Mouse (Mus musculus) left cerebral cortex, postnatal 4 days (tissue): ENCODE measurements at regions not wholly inside any gene's neighbourhood (a gene's known extent, or its start where the extent isn't known, plus 50 kb on each side); places are given as distances from the start of the nearest gene placed in this dataset.

Experiments
- DNase-seq: peaks from one replicate; pipeline ENCODE4 v3.0.0-alpha.2; 2022
- intact Hi-C: fragments of 180-260 bp; cut with DNase I; formaldehyde crosslinking; loops from one replicate; pipeline ENCODE4 v1.15.1; 2025

DNA sequence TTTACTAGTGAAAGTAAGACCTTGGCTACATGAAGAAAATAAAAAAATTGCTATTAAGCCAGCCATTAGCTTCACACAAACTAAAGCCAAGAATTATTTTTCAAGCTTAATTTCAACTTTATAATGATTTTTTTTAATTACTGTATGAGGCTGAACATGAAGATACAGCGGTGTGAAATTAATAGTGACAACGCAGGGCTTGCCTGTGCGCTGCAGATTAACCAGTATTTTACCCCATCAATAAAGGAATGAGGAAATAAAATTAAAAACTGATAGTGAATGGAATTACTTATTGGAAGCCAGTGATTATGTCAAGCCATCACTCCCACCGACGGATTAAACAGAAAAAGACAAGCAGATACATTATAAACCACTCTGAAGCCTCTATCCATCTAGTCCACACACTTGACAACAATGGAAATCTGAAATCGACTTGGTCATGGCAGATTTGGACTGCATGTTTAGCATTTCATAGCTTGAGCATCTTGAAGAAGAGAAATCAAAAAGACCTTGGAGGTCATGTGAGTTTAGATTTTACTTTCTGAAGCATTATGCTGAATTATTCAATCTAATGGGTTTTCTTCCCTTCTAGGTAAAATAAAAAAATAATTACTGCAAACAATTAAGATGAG lies 324.2 kb downstream of the Btg1 start:
- no peak for DNase-seq
- intact Hi-C loops = no loop called here

GRCm38 (mm10) chr10:96944229-96944628 lies 327.4 kb downstream of the Btg1 start:
- no peak for DNase-seq
- intact Hi-C loops = no loop called here

DNA sequence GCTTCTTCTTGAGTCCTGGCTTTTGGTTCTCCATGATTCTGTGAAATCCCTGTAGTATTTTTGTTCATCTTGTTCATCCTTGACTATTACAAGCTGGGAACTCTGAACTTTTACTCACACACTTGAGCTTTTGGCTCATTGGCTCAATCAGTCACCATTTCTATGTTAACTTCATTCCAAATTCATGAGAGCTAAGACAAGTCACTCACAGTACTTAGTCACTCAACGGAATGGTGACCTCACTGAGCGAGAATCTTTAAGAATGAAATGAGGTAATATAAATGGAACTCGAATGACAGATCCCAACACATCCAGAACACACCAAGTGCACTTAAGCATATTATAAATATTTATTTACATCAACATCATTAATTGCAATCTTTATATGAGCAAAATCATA lies 331.2 kb downstream of the Btg1 start:
- intact Hi-C loops = no loop called here
- DNase-seq = no peak

GRCm38 (mm10) chr10:96948871-96949270 lies 332.1 kb downstream of the Btg1 start:
- no peak for DNase-seq
- intact Hi-C loops = no loop called here

GRCm38 (mm10) chr10:96955036-96955775 lies 338.4 kb downstream of the Btg1 start:
- peak; percentile 1 for DNase-seq
- intact Hi-C loops = loop anchor here (10.0 kb wide), 1 partner anchor 360 kb away; no protein-coding TSS in a partner anchor

DNA sequence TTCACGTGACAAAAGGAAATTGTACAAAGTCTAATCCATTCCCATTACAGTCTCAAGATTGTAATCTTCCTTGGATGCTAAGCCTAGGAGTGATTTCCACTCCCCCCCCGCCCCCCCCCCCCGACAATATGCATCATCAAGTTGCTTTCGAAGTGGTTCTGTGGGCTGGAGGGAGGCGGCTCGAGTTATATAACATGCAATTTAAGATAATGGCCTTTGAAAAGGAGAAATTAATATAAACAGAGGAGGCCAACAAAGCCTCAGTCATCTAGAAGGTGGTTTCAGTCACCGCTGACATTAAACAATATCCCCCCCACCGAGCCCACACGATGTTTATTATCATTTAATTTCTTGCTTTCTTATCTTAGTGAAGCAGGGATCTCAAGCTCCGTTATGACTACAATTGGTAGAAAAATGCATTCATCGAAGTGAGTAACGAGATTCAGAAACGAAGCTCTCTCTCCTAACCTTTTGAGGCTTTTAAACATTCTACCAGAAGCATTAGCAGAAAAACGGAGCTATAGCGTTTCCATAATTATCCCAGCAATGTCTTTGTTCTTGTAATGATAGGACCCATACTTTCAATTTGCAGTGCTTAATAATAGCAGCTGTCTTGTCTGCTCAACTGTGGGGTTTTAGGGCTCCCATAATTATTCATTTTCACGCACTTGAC lies 339.1 kb downstream of the Btg1 start:
- no peak for DNase-seq
- intact Hi-C loops = loop anchor here (10.0 kb wide), 1 partner anchor 359 kb away; no protein-coding TSS in a partner anchor

GRCm38 (mm10) chr10:96956449-96956834 lies 339.6 kb downstream of the Btg1 start:
- intact Hi-C loops = loop anchor here (10.0 kb wide), 1 partner anchor 358 kb away; no protein-coding TSS in a partner anchor
- DNase-seq = no peak

DNA sequence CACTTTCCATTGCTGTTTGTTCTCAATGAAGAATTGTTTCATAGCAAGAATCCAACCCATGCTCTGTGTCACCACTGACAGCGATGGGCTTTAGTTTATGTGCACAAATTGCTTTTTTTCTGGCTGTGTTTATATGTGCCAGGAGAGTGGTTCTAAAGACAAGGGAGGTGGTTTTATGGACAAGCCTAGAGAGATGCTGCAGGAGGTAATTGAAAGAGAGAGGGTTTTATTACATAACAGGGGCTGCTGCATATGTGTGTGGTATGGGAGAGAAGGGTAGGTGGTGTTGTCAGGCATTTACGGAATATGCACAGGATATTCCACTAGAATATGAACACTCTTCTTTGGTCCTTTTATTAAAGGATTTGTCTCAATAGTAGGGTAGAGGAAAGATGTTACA lies 340.2 kb downstream of the Btg1 start:
- intact Hi-C loops = loop anchor here (10.0 kb wide), 1 partner anchor 358 kb away; no protein-coding TSS in a partner anchor
- DNase-seq = no peak

DNA sequence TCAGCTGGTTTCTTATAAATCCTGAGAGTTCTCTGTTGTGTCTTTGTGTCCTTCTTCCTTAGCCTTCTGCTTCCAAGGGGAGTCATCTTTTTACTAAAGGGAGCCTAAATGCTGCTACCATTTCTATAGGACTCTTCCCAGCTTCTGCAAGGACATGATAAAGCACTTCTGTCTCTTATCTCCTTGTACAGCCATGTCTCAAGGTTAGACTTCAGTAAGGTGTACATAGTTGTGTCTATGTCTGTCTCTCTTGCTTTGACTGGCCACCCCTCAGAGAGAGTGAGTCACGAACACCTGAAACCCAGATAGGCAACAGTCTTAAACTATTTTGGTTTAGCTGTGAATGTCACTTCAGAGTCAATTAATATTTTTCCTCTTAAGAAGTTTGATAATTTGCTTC lies 353.0 kb downstream of the Btg1 start:
- DNase-seq = no peak
- intact Hi-C loops = no loop called here

DNA sequence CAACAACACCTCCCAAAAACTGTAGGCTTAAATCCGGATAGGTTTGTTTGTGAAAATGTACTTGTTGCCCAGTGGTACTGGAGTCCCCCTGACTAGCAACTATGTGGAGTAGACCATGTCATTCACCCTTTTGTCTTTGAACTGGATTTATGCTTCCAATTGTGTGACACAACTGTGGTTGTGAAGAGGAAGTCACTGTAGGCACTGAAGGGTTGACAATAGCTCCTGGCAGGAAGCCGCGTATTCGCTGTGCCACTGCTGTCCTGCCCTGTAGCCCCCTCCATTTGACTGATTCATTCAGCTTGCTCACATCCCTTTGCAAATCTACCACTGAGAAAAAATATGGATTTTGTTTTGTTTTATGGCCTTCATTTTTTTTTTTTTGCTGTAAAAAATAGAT lies 353.9 kb downstream of the Btg1 start:
- DNase-seq = peak; percentile 21
- intact Hi-C loops = no loop called here

DNA sequence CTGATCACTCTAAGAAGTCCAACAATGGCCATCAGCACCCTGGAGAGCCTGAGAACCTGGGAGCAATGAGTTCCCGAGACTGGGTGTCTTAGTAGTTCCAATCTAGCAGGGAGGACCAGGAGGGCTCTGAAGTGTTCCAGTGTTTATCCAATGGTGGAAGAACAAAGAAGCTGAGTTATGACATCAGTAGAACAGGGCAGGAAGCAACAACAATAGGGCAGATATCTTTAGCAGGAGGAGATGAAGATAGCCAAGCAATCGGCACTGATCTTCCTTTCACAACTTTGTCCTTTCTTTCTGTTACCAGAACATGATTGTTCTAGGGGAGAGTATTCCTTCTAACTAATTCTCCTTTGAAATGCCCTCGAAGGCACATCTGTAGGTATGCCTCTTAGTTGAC lies 355.0 kb downstream of the Btg1 start:
- intact Hi-C loops = no loop called here
- no peak for DNase-seq

DNA sequence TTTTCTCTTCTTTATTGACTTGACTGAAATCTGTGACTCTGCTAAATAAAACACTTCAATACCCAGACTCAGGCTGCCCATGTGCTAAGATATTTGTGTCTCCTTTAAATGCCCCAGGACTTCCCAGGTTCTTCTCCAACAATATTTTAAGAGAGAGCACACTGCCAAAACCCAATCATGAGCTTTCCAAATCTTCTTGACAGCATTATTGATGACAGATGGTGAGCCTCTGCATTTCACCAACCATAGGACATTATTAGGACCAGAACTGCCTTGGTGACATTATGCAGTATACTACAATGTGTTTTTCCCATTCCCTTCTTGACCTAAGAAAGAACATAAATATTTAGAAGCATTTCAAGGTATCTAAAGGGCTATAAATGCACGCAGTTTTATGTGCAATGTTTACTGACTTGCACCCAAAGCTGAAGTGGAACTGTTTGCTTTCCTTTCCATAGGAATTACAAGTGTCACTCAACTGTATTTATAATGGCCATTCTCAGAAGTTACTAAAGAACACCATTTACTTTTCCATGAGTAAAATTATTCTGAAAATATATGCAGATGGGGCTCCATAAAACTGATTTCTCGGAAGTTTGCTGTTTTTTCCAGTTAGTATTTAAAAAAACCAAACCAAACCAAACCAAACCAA lies 357.6 kb downstream of the Btg1 start:
- intact Hi-C loops = no loop called here
- no peak for DNase-seq

GRCm38 (mm10) chr10:96976691-96977090 lies 359.9 kb downstream of the Btg1 start:
- intact Hi-C loops = no loop called here
- no peak for DNase-seq

- DNase-seq = no peak
- intact Hi-C loops = no loop called here
These were observed 363.7 kb downstream of the Btg1 start for GRCm38 (mm10) chr10:96980494-96980831.

GRCm38 (mm10) chr10:96980832-96981515 lies 364.2 kb downstream of the Btg1 start:
- intact Hi-C loops = no loop called here
- no peak for DNase-seq

DNA sequence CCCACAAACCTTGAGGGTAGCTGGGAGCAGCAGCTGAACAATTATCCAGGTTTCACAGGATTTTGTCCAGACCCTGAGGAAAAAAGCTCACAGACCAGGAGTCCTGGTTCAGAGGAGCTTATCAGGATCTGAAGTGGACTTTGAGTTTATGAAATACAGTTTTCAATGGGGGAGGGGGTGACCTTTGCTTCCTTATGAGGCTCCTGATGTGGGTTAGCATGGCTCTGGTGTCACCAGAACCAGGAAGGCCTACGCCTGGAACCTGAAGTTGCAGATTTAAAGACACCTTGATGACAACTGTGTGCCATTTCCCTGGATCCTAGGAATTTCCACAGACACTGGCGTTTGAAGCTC lies 364.7 kb downstream of the Btg1 start:
- intact Hi-C loops = no loop called here

DNA sequence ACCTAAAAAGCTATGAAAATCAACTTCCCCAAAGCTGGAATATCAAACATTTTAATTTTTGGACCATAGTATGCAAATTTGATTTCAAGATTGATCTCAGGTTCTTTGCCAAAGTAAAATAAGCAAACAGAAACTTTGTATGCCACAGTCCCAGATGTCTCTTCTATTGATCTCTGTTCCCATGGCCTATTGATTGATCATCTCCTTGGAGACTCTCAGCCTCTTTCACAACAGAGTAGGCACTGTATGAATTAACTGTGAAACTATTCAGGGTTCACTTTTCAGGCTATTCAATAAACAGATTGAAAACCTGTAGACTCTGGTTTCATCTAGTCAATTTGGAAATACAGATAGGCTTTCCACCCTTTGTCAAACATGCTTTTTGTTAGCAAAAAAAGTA lies 384.1 kb downstream of the Btg1 start:
- intact Hi-C loops = no loop called here
- DNase-seq = no peak

More for the DNA sequence above, 364.7 kb downstream of the Btg1 start:
- DNase-seq = no peak

GRCm38 (mm10) chr10:97008873-97009272 lies 392.1 kb downstream of the Btg1 start:
- intact Hi-C loops = no loop called here
- DNase-seq = no peak

DNA sequence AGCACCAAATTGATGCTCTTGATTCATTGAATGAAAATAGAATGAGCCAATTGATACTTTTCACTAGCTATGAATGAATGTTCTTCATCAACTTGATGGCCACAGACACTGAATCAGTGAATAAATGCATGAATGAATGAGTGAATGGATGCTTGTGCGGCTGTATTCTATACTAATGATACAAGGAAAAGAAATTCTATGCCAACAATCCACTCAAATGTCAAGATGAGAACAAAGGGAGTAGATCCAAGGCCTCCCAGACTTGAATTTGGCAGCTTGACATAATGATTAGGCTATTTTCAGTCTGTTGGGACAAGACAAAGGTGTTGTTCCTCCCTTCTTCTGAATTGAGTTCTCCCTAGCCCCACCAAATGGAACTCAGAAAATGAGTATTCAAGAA lies 393.1 kb downstream of the Btg1 start:
- intact Hi-C loops = no loop called here
- no peak for DNase-seq

GRCm38 (mm10) chr10:97018641-97019040 lies 401.8 kb downstream of the Btg1 start:
- no peak for DNase-seq
- intact Hi-C loops = no loop called here

DNA sequence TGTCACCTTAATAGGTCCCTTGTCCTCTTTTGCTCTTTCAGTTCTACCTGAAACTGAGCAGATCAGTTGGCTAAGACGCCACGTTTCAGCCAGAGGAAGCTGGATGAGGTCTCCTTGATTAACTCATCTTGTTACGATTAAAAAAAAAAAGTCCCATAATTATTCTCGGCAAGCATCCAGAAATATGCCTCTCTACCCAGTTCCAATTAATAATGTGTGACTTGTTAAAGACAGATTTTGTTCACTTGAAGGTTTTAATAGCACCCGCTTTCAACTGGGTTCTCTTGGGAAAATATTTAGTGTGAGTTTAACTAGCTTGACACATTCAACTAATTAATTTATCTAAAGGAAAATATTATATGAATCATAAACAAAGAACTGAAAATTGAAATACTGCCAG lies 412.0 kb downstream of the Btg1 start:
- intact Hi-C loops = no loop called here
- no peak for DNase-seq
